Mouse (Mus musculus) liver, adult 10 weeks (tissue): ENCODE results near the gene Gm8660. TPM values are rescaled to one million over a fixed set of nuclear protein-coding genes. Genes with fewer than 3 reads are reported as not detected.

Source experiments
- polyA plus RNA-seq: library from polyadenylated mRNA; stranded (reverse); fragments of 350-450 nt; fragmentation: Illumina TruSeq; extraction: RNeasy Lipid Tissue Mini Kit (QIAGEN cat#74804); gene quantifications from one replicate; pipeline ENCODE4 v1.2.3, GENCODE M21; 2014; ENCODE audit warnings: low read depth, low replicate concordance

The Gm8660 gene
- not detected for polyA plus RNA-seq

DNA sequence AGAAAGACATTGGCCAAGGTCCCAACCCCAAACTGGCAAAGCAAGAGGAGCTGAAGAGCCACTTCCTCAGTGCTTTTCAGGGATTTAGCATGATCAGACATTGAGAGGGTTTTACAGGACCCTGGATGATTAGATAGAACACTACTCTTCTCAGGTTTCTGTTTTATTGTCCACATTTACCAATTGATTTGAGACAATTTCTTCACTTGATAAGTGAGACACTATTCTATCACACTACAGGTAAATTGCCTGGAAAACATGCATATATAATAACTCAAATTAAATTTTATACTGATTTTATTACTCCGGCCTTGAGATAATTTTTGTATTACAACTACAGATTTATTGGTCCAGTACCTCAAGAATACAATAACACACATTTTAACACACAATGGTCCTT is at the start of gene Gm8660:
Gene Gm8660 (minus strand): TSS at position 101 of the 400 bp plus-strand sequence.

DNA sequence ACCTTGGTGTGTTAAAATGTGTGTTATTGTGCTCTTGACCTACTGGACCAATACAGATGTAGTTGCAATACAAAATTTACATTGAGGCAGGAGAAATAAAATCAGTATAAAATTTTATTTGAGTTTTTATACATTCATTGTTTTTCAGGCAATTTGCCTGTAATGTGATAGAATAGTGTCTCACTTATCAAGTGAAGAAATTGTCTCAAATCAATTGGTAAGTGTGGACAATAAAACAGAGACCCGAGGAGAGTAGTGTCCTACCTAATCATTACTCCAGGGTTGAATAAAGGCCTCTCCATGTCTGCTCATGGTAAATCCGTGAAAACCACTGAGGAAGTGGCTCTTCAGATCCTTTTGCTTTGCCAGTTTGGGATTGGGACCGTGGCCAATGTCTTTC is 42.4 kb upstream of the Gm8660 start, which contains the start of gene Vmn1r148:
Gene Vmn1r148 (plus strand): TSS at position 301 of the 400 bp plus-strand sequence.

DNA sequence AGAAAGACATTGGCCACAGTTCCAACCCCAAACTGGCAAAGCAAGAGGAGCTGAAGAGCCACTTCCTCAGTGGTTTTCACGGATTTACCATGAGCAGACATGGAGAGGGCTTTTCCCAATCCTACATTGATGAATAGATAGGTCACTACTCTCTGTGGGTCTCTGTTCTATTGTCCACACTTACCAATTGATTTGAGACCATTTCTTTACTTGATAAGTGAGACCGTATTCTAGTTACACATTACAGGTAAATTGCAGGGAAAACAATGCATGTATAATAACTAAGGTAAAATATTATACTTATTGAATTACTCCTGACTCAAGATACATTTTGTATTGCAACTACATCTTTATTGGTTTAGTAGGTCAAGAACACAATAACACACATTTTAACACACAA is 41.2 kb downstream of the Gm8660 start, which contains the start of gene Gm4187:
Gene Gm4187 (minus strand): TSS at position 101 of the 400 bp plus-strand sequence.

Other genes starting within 250 kb of the Gm8660 start
- gene Gm10666, start 236.3 kb downstream of the Gm8660 start, polyA plus RNA-seq: not detected
- gene Vmn1r142, start 207.0 kb downstream of the Gm8660 start, polyA plus RNA-seq: not detected
- not detected for gene Vmn1r143, start 181.7 kb downstream of the Gm8660 start, polyA plus RNA-seq
- gene Gm8653, start 169.8 kb downstream of the Gm8660 start, polyA plus RNA-seq: not detected
- gene Gm8453, start 141.6 kb downstream of the Gm8660 start, polyA plus RNA-seq: not detected
- not detected for gene Gm4187, start 41.3 kb downstream of the Gm8660 start, polyA plus RNA-seq
- gene Vmn1r148, start 42.5 kb upstream of the Gm8660 start, polyA plus RNA-seq: not detected
- not detected for gene Vmn1r149, start 67.2 kb upstream of the Gm8660 start, polyA plus RNA-seq
- not detected for gene Gm10665, start 93.0 kb upstream of the Gm8660 start, polyA plus RNA-seq
- gene Vmn1r151, start 128.6 kb upstream of the Gm8660 start, polyA plus RNA-seq: not detected
- not detected for gene Vmn1r152, start 151.9 kb upstream of the Gm8660 start, polyA plus RNA-seq
- gene Gm8677, start 163.8 kb upstream of the Gm8660 start, polyA plus RNA-seq: not detected
- gene Gm4201, start 194.3 kb upstream of the Gm8660 start, polyA plus RNA-seq: not detected
- gene Gm4565, start 217.1 kb upstream of the Gm8660 start, polyA plus RNA-seq: not detected